Mouse (Mus musculus): ENCODE measurements around the gene Gm10309. TPM values are rescaled to one million over a fixed set of nuclear protein-coding genes. Genes with fewer than 3 reads are reported as not detected.

Gene Gm10309
- polyA plus RNA-seq, 1 experiment from 2014 or later: 0.46 TPM

- no peak overlapping the region for H3K9ac ChIP-seq (replicated peaks)
- no peaks in the 10 kb centered on the region for H3K9me3 ChIP-seq
- H3K27me3 ChIP-seq: no peaks in the 10 kb centered on the region
- H3K36me3 ChIP-seq: no peaks in the 10 kb centered on the region
- H3K27ac ChIP-seq: no peak overlapping the region
- ATAC-seq (ENCODE audit: insufficient number of reproducible peaks, insufficient read depth, low FRiP score, low TSS enrichment, low read depth): no peak
- H3K4me3 ChIP-seq (replicated peaks): no peak overlapping the region
- H3K4me2 ChIP-seq: no peak overlapping the region
- peaks cover 43% of the 10 kb centered on the region for H3K4me1 ChIP-seq (replicated peaks)
- WGBS: 25% methylated on average over 5 of the region's 5 CpGs
Measured at GRCm38 (mm10) chr17:86509871-86510270, 4.8 kb upstream of the Gm10309 start.

DNA sequence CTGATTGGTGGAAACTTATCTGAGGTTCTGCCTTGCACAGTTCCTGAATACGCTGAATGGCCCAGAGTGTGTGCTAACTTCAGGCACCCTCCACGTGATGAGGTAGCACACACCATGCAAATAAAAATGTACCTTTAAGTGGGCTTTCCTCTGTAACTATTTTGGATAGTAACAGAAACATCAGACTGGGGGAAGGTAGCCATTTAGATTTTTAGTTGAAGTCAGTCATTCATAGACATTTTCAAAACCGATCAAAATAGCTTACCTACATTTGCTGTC, 3.1 kb upstream of the Gm10309 start:
- Histone ChIP-seq H3K4me3 (replicated peaks) (no peak overlapping the region), H3K9me3 (no peaks in the 10 kb centered on the region), H3K27me3 (no peaks in the 10 kb centered on the region), H3K9ac (replicated peaks) (no peak overlapping the region), H3K36me3 (no peaks in the 10 kb centered on the region), H3K4me2 (no peak overlapping the region), H3K4me1 (replicated peaks) (peaks cover 36% of the 10 kb centered on the region), H3K27ac (no peak overlapping the region)
- 91% methylated on average over 3 of the region's 3 CpGs for WGBS
- no peak for ATAC-seq (ENCODE audit: insufficient number of reproducible peaks, insufficient read depth, low FRiP score, low TSS enrichment, low read depth)

DNA sequence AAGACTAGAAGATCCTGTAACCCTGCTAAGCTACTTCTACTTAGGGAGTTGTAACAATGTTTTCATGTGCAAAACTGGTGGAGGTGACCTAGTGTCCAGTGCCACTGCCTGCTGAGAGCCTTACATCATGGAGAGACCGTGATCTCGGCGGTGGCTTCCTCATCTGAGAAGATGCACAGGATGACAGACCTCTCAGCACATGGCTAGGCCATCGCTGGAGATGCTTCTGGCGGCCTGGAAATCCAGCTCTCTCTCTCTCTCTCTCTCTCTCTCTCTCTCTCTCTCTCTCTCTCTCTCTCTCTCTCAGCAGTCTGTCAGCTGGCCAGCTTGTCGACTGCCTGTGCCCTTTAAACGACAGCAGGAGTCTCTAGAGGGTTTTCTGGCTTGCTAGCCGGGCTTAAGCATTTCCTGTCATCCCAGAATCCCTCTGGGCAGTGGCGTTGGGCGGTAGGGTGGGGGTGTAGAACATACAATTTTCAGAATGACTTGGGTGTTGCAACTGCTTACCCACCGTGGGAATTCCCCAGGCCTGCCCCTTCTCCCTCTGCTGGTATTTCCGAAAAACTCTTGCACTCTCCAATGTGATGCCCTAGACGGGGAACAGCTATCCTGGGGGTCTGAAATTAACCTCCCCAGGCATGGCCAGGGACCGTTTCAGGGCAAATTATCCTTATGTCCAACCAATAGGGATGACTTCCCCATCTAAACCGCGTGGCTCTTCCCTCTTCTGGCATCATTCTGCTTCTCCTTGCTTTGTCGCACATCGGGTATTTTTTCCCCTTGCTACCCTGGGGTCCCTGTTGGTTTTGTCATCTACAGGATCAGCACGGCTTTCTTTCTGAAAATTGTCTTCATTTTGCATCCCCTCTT, 2.5 kb upstream of the Gm10309 start:
- Histone ChIP-seq H3K4me1 (replicated peaks) (peaks cover 32% of the 10 kb centered on the region), H3K9me3 (no peaks in the 10 kb centered on the region), H3K27me3 (no peaks in the 10 kb centered on the region), H3K9ac (replicated peaks) (no peak overlapping the region), H3K36me3 (no peaks in the 10 kb centered on the region), H3K27ac (0 out of 2 replicates have a peak overlapping the region, but pooled peaks have one; percentile 41), H3K4me3 (replicated peaks) (no peak overlapping the region), H3K4me2 (no peak overlapping the region)
- ATAC-seq (ENCODE audit: insufficient number of reproducible peaks, insufficient read depth, low FRiP score, low TSS enrichment, low read depth): no peak
- WGBS: 70% methylated on average over 18 of the region's 19 CpGs

- Histone ChIP-seq H3K4me1 (replicated peaks) (peaks cover 26% of the 10 kb centered on the region), H3K9ac (replicated peaks) (no peak overlapping the region)
Measured at GRCm38 (mm10) chr17:86506881-86507280, 1.8 kb upstream of the Gm10309 start.

GRCm38 (mm10) chr17:86503208-86503897, 1.7 kb downstream of the Gm10309 start:
- H3K4me3 ChIP-seq (replicated peaks): no peak overlapping the region
- ATAC-seq (ENCODE audit: insufficient number of reproducible peaks, insufficient read depth, low FRiP score, low TSS enrichment, low read depth): no peak
- H3K36me3 ChIP-seq: no peaks in the 10 kb centered on the region
- H3K27me3 ChIP-seq: no peaks in the 10 kb centered on the region
- peaks cover 36% of the 10 kb centered on the region for H3K4me1 ChIP-seq (replicated peaks)
- H3K9me3 ChIP-seq: no peaks in the 10 kb centered on the region
- no peak overlapping the region for H3K9ac ChIP-seq (replicated peaks)
- H3K27ac ChIP-seq: no peak overlapping the region
- no peak overlapping the region for H3K4me2 ChIP-seq
- WGBS: 91% methylated on average over 9 of the region's 9 CpGs

More at GRCm38 (mm10) chr17:86506881-86507280, 1.8 kb upstream of the Gm10309 start:
- Histone ChIP-seq H3K4me3 (replicated peaks) (no peak overlapping the region), H3K4me2 (no peak overlapping the region), H3K9me3 (no peaks in the 10 kb centered on the region), H3K27me3 (no peaks in the 10 kb centered on the region), H3K27ac (peak overlapping the region; percentile 56; the same call in 1 of the 2 replicates), H3K36me3 (no peaks in the 10 kb centered on the region)
- no peak for ATAC-seq (ENCODE audit: insufficient number of reproducible peaks, insufficient read depth, low FRiP score, low TSS enrichment, low read depth)
- WGBS: 76% methylated on average over 5 of the region's 5 CpGs

- Histone ChIP-seq H3K27ac (no peak overlapping the region), H3K27me3 (no peaks in the 10 kb centered on the region), H3K36me3 (no peaks in the 10 kb centered on the region), H3K4me1 (replicated peaks) (peaks cover 25% of the 10 kb centered on the region), H3K4me3 (replicated peaks) (no peak overlapping the region), H3K4me2 (no peak overlapping the region), H3K9me3 (no peaks in the 10 kb centered on the region), H3K9ac (replicated peaks) (no peak overlapping the region)
- 88% methylated on average over 4 of the region's 4 CpGs for WGBS
- no peak for ATAC-seq (ENCODE audit: insufficient number of reproducible peaks, insufficient read depth, low FRiP score, low TSS enrichment, low read depth)
Measured at GRCm38 (mm10) chr17:86501393-86501792, 3.6 kb downstream of the Gm10309 start.

GRCm38 (mm10) chr17:86499359-86500045, 5.5 kb downstream of the Gm10309 start:
- peak overlapping the region; percentile 34 for H3K4me2 ChIP-seq
- 26% methylated on average over 15 of the region's 15 CpGs for WGBS
- peak overlapping the region; percentile 79 for H3K27ac ChIP-seq
- no peaks in the 10 kb centered on the region for H3K36me3 ChIP-seq
- H3K27me3 ChIP-seq: no peaks in the 10 kb centered on the region
- no peaks in the 10 kb centered on the region for H3K9me3 ChIP-seq
- peaks cover 25% of the 10 kb centered on the region for H3K4me1 ChIP-seq (replicated peaks)
- H3K4me3 ChIP-seq (replicated peaks): no peak overlapping the region
- no peak overlapping the region for H3K9ac ChIP-seq (replicated peaks)
- ATAC-seq (ENCODE audit: insufficient number of reproducible peaks, insufficient read depth, low FRiP score, low TSS enrichment, low read depth): peak; percentile 70; the same call in 1 of the 2 replicates

- Histone ChIP-seq H3K4me3 (replicated peaks) (no peak overlapping the region), H3K4me2 (no peak overlapping the region), H3K9ac (replicated peaks) (no peak overlapping the region), H3K27ac (no peak overlapping the region), H3K9me3 (no peaks in the 10 kb centered on the region), H3K27me3 (no peaks in the 10 kb centered on the region), H3K4me1 (replicated peaks) (peaks cover 36% of the 10 kb centered on the region), H3K36me3 (no peaks in the 10 kb centered on the region)
- no peak for ATAC-seq (ENCODE audit: insufficient number of reproducible peaks, insufficient read depth, low FRiP score, low TSS enrichment, low read depth)
- WGBS: 66% methylated on average over 4 of the region's 4 CpGs
Measured at GRCm38 (mm10) chr17:86497302-86497701, 7.7 kb downstream of the Gm10309 start.

GRCm38 (mm10) chr17:86496123-86496771, 8.8 kb downstream of the Gm10309 start:
- Histone ChIP-seq H3K4me2 (no peak overlapping the region), H3K9me3 (no peaks in the 10 kb centered on the region), H3K27me3 (no peaks in the 10 kb centered on the region), H3K9ac (replicated peaks) (no peak overlapping the region), H3K27ac (no peak overlapping the region), H3K4me1 (replicated peaks) (peaks cover 36% of the 10 kb centered on the region), H3K36me3 (no peaks in the 10 kb centered on the region), H3K4me3 (replicated peaks) (no peak overlapping the region)
- 91% methylated on average over 9 of the region's 9 CpGs for WGBS
- no peak for ATAC-seq (ENCODE audit: insufficient number of reproducible peaks, insufficient read depth, low FRiP score, low TSS enrichment, low read depth)

DNA sequence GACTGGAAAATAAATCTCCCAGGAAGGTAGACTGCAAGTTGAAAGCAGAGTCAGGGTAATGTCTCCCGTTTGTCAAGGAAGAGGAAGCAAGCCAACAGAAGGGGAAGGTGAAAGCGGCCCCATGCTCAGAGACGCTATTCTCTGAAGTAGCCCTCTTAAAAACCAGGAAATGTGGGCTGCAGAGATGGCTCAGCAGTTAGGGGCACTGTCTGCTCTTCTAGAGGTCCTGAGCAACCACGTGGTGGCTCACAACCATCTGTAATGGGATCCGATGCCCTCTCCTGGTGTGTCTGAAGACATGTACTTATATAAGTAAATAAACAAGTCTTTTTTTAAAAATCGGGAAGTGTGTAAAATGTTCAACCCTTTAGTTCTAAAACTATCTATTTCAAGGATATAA, 10.1 kb downstream of the Gm10309 start:
- no peak for ATAC-seq (ENCODE audit: insufficient number of reproducible peaks, insufficient read depth, low FRiP score, low TSS enrichment, low read depth)
- WGBS: 75% methylated on average over 6 of the region's 6 CpGs
- no peak overlapping the region for H3K27ac ChIP-seq
- no peak overlapping the region for H3K4me2 ChIP-seq
- H3K9me3 ChIP-seq: no peaks in the 10 kb centered on the region
- H3K27me3 ChIP-seq: no peaks in the 10 kb centered on the region
- H3K4me3 ChIP-seq (replicated peaks): no peak overlapping the region
- H3K9ac ChIP-seq (replicated peaks): no peak overlapping the region
- peaks cover 4% of the 10 kb centered on the region; the same call in 1 of the 2 replicates for H3K36me3 ChIP-seq
- peaks cover 29% of the 10 kb centered on the region for H3K4me1 ChIP-seq (replicated peaks)

- Histone ChIP-seq H3K9ac (replicated peaks) (no peak overlapping the region), H3K36me3 (peaks cover 4% of the 10 kb centered on the region; the same call in 1 of the 2 replicates), H3K27ac (peak overlapping the region; percentile 31; the same call in 1 of the 2 replicates), H3K4me2 (no peak overlapping the region), H3K4me3 (replicated peaks) (no peak overlapping the region), H3K27me3 (no peaks in the 10 kb centered on the region), H3K9me3 (no peaks in the 10 kb centered on the region), H3K4me1 (replicated peaks) (peaks cover 25% of the 10 kb centered on the region)
- WGBS: 85% methylated on average over 6 of the region's 6 CpGs
- ATAC-seq (ENCODE audit: insufficient number of reproducible peaks, insufficient read depth, low FRiP score, low TSS enrichment, low read depth): no peak
Measured at GRCm38 (mm10) chr17:86494494-86494893, 10.5 kb downstream of the Gm10309 start.
